Mouse (Mus musculus): Measurements from ENCODE around the gene Bahd1.

GRCm38 (mm10) chr2:118897808-118898207 is 2.4 kb upstream of the Bahd1 start:
- no peak for TF ChIP-seq CTCF (IDR thresholded peaks at IDR 0.05; ENCODE audit: control insufficient read depth, insufficient read depth, insufficient replicate concordance, low read depth, low read length)
- TF ChIP-seq POLR2A (IDR thresholded peaks at IDR 0.05; ENCODE audit: control insufficient read depth, low read depth, low read length): no peak
